Mouse (Mus musculus) adrenal gland, adult 2 months (tissue): ENCODE measurements around the gene Olfr799. TPM values are rescaled to one million over a fixed set of nuclear protein-coding genes. Genes with fewer than 3 reads are reported as not detected.

ENCODE experiments used
- DNase-seq: peaks from one replicate; pipeline ENCODE4 v3.0.0; 2021
- long read RNA-seq: library from polyadenylated mRNA; stranded (forward); transcript quantifications from one replicate; pipeline ENCODE4 v2.0.0, GENCODE M21; 2021
- polyA plus RNA-seq: library from polyadenylated mRNA; depleted of rRNA; stranded (reverse); fragments of >200 nt; gene quantifications from 2 replicates; pipeline ENCODE4 v1.2.3, GENCODE M21; 2012; rRNA removed
- total RNA-seq, 2 experiments: library from RNA; stranded (reverse); gene quantifications; 2 replicates each; pipeline ENCODE4 v1.2.3; 2021

The Olfr799 gene
- not detected for total RNA-seq
- not detected in 2 replicates for polyA plus RNA-seq
- long read RNA-seq, result 0 reads

DNA sequence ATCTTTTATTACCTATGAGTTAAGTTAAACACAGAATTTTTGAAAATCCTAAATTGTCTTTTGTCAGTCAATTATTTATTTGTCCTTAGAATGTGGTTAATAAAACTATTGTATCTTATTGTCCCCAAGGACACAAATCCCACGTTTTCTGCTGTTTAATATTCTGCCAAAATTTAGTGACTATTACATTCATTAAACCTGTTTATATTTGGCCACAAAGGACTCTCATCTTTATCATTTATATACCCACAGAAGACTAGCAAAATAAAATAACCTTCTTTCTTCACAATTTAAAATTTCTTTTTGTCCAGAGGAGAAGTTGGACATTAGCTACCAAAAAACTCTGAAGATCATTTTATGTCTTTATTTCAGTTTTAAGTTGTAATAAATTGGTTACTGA lies at the start of gene Olfr799:
Olfr799 (plus strand) TSS at position 301 of the 400 bp plus-strand sequence.
- no peak for DNase-seq

DNA sequence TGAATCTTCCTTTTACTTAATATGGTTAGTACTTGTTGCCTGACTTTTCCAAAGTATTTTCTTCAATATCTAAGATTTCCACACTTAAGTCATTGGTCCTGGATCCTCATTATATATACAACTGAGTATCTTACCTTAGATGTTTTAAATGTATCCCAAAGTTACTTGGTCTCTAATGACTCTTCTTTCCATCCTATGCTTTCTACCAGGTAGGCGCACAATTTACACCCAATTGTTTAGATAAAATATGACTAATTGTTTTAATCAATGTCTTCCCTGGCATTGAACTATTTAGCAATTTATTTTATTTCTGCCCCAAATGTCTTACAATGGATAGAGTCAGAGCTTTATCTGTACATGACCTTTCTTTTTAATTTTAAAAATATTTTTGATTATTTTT lies 24.8 kb upstream of the Olfr799 start, which contains the start of gene Olfr796:
Olfr796 (minus strand) TSS at position 101 of the 400 bp plus-strand sequence.
- no peak for DNase-seq

DNA sequence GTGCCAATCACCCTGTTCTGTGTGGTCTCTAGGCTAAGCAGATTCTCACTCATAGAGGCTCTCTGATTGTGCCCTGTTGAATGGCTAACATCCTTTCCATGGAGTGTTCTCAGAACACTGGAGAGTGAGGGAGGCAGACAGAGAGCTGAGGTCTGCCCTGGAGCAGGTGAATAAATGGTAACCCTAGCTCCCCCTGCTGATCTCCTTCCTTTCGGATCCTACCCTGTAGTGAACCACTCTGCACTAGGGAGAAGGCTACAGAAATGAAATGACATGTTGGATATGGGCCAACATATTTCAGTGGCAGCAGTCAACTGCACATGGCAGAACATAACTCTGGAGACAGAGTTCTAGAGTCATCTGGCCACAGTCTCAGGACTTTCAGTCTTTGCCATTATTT lies 15.6 kb upstream of the Olfr799 start:
- DNase-seq, result no peak

DNA sequence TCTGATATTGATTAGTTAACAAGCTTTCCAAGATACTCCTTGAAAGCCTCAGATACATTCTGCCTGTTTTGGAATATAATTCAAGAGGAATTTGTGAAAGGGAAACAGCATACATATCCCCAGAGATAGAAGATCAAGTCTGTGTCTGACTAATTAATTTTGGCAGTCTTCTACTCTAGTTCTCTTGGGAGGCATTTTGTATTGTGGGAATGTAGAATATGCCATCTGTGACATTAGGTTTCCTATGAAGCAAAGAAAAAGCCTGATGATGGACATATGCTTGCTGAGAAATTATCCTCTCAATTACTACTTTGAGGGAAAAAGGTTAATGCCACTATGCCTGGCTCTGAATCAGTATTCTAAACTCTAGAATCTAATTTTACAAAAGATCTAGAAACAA lies 14.0 kb upstream of the Olfr799 start:
- no peak for DNase-seq

DNA sequence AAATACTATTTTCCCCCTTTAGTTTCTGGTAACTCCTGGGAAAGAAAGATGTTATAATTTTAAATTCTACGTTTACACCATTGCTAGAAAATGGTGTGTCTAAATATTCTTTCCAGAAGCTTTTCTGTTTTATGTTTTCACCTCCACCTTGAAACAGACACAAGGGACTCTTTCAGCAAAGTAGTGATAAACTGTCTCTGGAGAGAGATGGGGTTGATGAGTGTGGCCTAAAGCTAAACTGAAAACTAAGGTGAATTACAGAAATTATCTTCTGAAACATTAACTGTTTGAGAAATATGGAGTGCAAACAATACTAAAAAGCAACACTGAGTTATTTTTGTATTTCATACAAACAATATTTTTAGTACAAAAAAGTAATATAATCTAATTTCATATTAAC lies 9.4 kb upstream of the Olfr799 start, which contains the start of gene Olfr798:
Olfr798 (minus strand) TSS at position 101 of the 400 bp plus-strand sequence.
- no peak for DNase-seq

DNA sequence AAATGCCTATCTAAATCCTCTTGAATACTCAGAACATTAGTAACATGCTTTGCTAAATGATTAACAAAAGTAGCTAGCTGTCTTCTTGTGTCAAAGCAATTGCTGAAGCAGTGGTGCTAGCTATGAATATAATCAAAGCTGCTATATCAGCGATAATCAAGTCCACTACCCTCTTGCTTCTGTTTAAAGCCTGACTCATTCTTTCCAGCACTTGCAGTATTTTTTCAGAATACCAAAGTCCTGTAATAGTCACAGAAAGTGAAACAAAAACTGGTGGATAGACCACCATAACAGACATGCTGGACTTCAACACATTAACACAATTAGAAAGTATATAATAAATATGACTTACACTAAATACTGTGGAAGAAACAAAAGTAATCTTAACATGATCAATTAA lies 14.5 kb downstream of the Olfr799 start:
- no peak for DNase-seq

DNA sequence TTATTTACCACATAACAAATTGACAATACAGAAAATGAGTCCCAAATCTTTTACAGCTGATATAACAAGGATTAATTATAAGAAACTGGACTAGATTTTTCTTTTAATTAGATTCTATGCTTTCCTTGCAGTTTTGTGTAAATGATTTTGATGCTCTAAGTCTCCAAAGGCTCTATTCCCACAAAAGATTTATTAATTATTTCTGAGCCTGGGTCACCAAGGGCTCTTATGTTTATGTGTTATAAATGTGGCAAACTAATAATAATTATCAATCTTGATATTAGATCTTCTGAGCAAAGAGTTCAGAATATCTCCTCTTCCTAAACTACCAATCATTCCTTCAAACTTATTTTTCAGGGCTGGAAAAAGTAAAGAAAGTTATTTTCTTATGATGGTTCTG lies 20.1 kb downstream of the Olfr799 start, which contains the start of gene Olfr800:
Olfr800 (plus strand) TSS at position 301 of the 400 bp plus-strand sequence.
- no peak for DNase-seq

DNA sequence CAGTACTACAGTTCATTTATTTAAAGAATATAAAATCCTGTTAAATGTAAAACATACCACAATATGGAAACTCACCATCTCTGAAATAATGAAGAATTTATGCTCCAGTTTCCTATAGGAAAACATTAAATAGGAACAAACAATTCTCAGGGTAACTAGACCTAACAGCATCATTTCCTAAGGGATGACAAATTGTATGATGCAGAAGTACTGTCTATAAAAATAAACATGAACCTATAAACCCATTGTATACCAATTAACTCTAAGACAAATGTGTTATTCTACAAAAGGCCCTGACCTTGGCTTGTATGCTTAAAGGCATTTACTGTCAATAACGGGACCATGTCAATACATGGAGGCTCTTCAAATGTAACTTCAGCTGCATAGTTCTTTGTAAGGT lies 36.5 kb downstream of the Olfr799 start, which contains the start of gene Olfr801:
Olfr801 (minus strand) TSS at position 101 of the 400 bp plus-strand sequence.
- no peak for DNase-seq

DNA sequence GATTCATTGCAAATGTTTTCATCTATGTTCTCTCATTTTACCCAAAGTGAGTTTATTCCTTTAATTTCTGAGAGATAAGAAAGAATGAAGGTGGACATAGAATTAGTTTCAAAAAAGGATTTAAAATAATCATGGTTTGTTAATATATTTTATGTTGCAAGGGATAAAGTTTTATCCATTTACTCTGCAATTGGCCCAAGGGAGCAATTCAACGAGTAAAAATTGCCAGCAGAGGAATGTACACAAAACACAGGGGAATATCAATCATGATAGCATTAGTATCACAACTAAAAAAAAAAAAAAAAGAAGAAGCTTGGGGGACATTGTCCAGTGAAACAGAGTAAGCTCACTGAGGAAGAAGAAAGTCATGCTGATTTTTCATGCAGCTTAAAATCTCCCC lies 50.8 kb downstream of the Olfr799 start, which contains the start of gene Olfr802:
Olfr802 (minus strand) TSS at position 101 of the 400 bp plus-strand sequence.
- no peak for DNase-seq

DNA sequence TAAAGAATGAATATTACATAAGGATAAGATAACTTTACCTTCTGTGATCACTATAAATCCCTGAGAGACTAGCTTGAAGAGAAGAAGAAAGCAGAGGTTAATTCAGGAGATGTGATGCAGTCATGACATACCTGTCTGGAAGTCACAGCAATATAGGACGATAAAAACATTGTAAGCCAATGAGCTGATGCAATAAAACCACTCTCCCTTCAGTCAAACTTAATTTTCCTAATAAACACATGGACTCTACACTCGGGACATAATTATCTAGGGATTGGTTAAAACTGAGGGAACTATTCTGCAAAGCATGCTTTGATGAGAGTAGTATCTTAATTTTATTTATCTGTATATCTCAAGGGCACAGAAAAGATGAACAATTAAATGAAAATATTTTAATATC lies 56.9 kb downstream of the Olfr799 start, which contains the start of gene Olfr803:
Olfr803 (minus strand) TSS at position 101 of the 400 bp plus-strand sequence.
- DNase-seq, result no peak

Other genes with a start within 250 kb of the Olfr799 start
- gene Olfr785, start 232.1 kb upstream of the Olfr799 start, total RNA-seq, result not detected
- not detected in 2 replicates for gene Olfr785, start 232.1 kb upstream of the Olfr799 start, polyA plus RNA-seq
- not detected for gene Olfr786, start 210.2 kb upstream of the Olfr799 start, total RNA-seq
- gene Olfr786, start 210.2 kb upstream of the Olfr799 start, polyA plus RNA-seq, result not detected in 2 replicates
- gene Olfr787, start 175.6 kb upstream of the Olfr799 start, total RNA-seq, result not detected
- gene Olfr787, start 175.6 kb upstream of the Olfr799 start, polyA plus RNA-seq, result not detected in 2 replicates
- not detected for gene Olfr788, start 166.5 kb upstream of the Olfr799 start, total RNA-seq
- gene Olfr788, start 166.5 kb upstream of the Olfr799 start, polyA plus RNA-seq, result not detected in 2 replicates
- gene Olfr789, start 152.7 kb upstream of the Olfr799 start, total RNA-seq, result not detected
- gene Olfr789, start 152.7 kb upstream of the Olfr799 start, polyA plus RNA-seq, result not detected in 2 replicates
- gene Olfr790, start 139.0 kb upstream of the Olfr799 start, total RNA-seq, result not detected
- gene Olfr790, start 139.0 kb upstream of the Olfr799 start, polyA plus RNA-seq, result not detected in 2 replicates
- gene Olfr791, start 115.7 kb upstream of the Olfr799 start, total RNA-seq, result not detected
- gene Olfr791, start 115.7 kb upstream of the Olfr799 start, polyA plus RNA-seq, result not detected in 2 replicates
- gene Olfr792, start 98.3 kb upstream of the Olfr799 start, total RNA-seq, result not detected
- gene Olfr792, start 98.3 kb upstream of the Olfr799 start, polyA plus RNA-seq, result not detected in 2 replicates
- gene Olfr794, start 69.8 kb upstream of the Olfr799 start, total RNA-seq, result not detected
- not detected in 2 replicates for gene Olfr794, start 69.8 kb upstream of the Olfr799 start, polyA plus RNA-seq
- not detected for gene Olfr796, start 24.9 kb upstream of the Olfr799 start, total RNA-seq
- not detected in 2 replicates for gene Olfr796, start 24.9 kb upstream of the Olfr799 start, polyA plus RNA-seq
- gene Olfr798, start 9.6 kb upstream of the Olfr799 start, total RNA-seq, result not detected
- not detected in 2 replicates for gene Olfr798, start 9.6 kb upstream of the Olfr799 start, polyA plus RNA-seq
- not detected for gene Olfr800, start 20.2 kb downstream of the Olfr799 start, total RNA-seq
- gene Olfr800, start 20.2 kb downstream of the Olfr799 start, polyA plus RNA-seq, result not detected in 2 replicates
- gene Olfr801, start 36.4 kb downstream of the Olfr799 start, total RNA-seq, result not detected
- gene Olfr801, start 36.4 kb downstream of the Olfr799 start, polyA plus RNA-seq, result not detected in 2 replicates
- not detected for gene Olfr802, start 50.7 kb downstream of the Olfr799 start, total RNA-seq
- gene Olfr802, start 50.7 kb downstream of the Olfr799 start, polyA plus RNA-seq, result not detected in 2 replicates
- gene Olfr803, start 56.8 kb downstream of the Olfr799 start, total RNA-seq, result not detected
- not detected in 2 replicates for gene Olfr803, start 56.8 kb downstream of the Olfr799 start, polyA plus RNA-seq
- gene Olfr804, start 65.7 kb downstream of the Olfr799 start, total RNA-seq, result not detected
- not detected in 2 replicates for gene Olfr804, start 65.7 kb downstream of the Olfr799 start, polyA plus RNA-seq
- gene Olfr805, start 91.9 kb downstream of the Olfr799 start, total RNA-seq, result not detected
- not detected in 2 replicates for gene Olfr805, start 91.9 kb downstream of the Olfr799 start, polyA plus RNA-seq
- not detected for gene Olfr806, start 104.4 kb downstream of the Olfr799 start, total RNA-seq
- gene Olfr806, start 104.4 kb downstream of the Olfr799 start, polyA plus RNA-seq, result not detected in 2 replicates
- gene Olfr807, start 120.3 kb downstream of the Olfr799 start, total RNA-seq, result not detected
- not detected in 2 replicates for gene Olfr807, start 120.3 kb downstream of the Olfr799 start, polyA plus RNA-seq
- not detected for gene Olfr808, start 128.0 kb downstream of the Olfr799 start, total RNA-seq
- gene Olfr808, start 128.0 kb downstream of the Olfr799 start, polyA plus RNA-seq, result not detected in 2 replicates
- gene Olfr809, start 137.2 kb downstream of the Olfr799 start, total RNA-seq, result not detected
- gene Olfr809, start 137.2 kb downstream of the Olfr799 start, polyA plus RNA-seq, result not detected in 2 replicates
- not detected for gene Olfr810, start 157.4 kb downstream of the Olfr799 start, total RNA-seq
- not detected in 2 replicates for gene Olfr810, start 157.4 kb downstream of the Olfr799 start, polyA plus RNA-seq
- not detected for gene Olfr811, start 166.9 kb downstream of the Olfr799 start, total RNA-seq
- gene Olfr811, start 166.9 kb downstream of the Olfr799 start, polyA plus RNA-seq, result not detected in 2 replicates
- gene Olfr812, start 208.6 kb downstream of the Olfr799 start, total RNA-seq, result not detected
- gene Olfr812, start 208.6 kb downstream of the Olfr799 start, polyA plus RNA-seq, result not detected in 2 replicates
- not detected for gene Olfr813, start 217.9 kb downstream of the Olfr799 start, total RNA-seq
- not detected in 2 replicates for gene Olfr813, start 217.9 kb downstream of the Olfr799 start, polyA plus RNA-seq
- not detected for gene Olfr814, start 242.4 kb downstream of the Olfr799 start, total RNA-seq
- not detected in 2 replicates for gene Olfr814, start 242.4 kb downstream of the Olfr799 start, polyA plus RNA-seq